Mouse (Mus musculus): Measurements from ENCODE around the gene Fam217a. TPM values are rescaled to one million over a fixed set of nuclear protein-coding genes. Genes with fewer than 3 reads are reported as not detected.
"Not testable (repeated sequence)": the region's sequence is repeated elsewhere in the genome, so short reads cannot be mapped to it uniquely, and the experiment has no call there.

The Fam217a gene
- polyA plus RNA-seq, 1 experiment: 0.85 TPM

- TF ChIP-seq POLR2A (IDR thresholded peaks at IDR 0.05; ENCODE audit: borderline replicate concordance, extremely low read depth, insufficient read depth, insufficient read length, poor library complexity, severe bottlenecking) (no peak), CTCF (IDR thresholded peaks at IDR 0.05; ENCODE audit: borderline replicate concordance, extremely low read depth, insufficient read depth, insufficient read length) (no peak)
- no peak for DNase-seq (ENCODE audit: low read depth)
Observed at GRCm38 (mm10) chr13:34942370-34942769, 18.3 kb upstream of the Fam217a start.

DNA sequence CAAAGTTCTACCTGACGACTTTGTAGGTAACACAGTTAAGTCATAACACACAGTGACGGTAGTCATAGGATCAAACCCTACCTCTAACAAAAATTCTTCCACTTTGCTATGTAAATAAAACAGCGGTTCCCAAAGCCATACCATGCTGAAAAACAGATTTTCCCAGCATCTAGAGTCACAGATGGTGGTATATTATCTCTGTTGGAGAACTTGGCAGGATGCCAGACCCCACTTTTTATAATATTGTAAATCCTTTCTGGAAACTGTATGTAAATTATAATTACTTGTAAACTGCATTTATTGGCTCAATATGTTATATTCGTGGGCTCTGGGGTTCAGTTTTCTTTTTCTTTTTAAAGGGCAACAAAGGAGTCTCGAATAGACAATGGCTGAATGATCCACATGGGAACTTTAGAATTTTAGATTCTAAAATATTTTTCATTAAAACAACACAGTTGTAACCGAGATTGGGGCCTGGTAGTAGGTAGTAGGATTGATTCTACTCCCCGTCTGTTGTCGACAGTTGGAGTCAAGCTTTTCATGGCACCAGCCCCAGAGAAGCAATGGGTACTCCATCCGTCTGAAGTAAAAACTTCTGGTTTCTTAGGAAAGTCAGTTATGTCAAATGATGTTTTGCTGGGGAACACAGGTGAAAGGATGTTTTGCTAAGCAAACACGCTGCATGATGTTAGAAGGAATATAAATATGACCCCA, 11.0 kb upstream of the Fam217a start:
- TF ChIP-seq POLR2A (IDR thresholded peaks at IDR 0.05; ENCODE audit: borderline replicate concordance, extremely low read depth, insufficient read depth, insufficient read length, poor library complexity, severe bottlenecking): no peak
- no peak for TF ChIP-seq CTCF (IDR thresholded peaks at IDR 0.05; ENCODE audit: borderline replicate concordance, extremely low read depth, insufficient read depth, insufficient read length)

GRCm38 (mm10) chr13:34916520-34917167, 7.5 kb downstream of the Fam217a start:
- DNase-seq (ENCODE audit: low read depth): peak; percentile 20
- TF ChIP-seq CTCF (IDR thresholded peaks at IDR 0.05; ENCODE audit: borderline replicate concordance, extremely low read depth, insufficient read depth, insufficient read length) (no peak), POLR2A (IDR thresholded peaks at IDR 0.05; ENCODE audit: borderline replicate concordance, extremely low read depth, insufficient read depth, insufficient read length, poor library complexity, severe bottlenecking) (no peak)

More for the DNA sequence above, 11.0 kb upstream of the Fam217a start:
- DNase-seq (ENCODE audit: low read depth): peak; percentile 73

GRCm38 (mm10) chr13:34914614-34915013, 9.5 kb downstream of the Fam217a start:
- no peak for DNase-seq (ENCODE audit: low read depth)
- no peak for TF ChIP-seq POLR2A (IDR thresholded peaks at IDR 0.05; ENCODE audit: borderline replicate concordance, extremely low read depth, insufficient read depth, insufficient read length, poor library complexity, severe bottlenecking)
- no peak for TF ChIP-seq CTCF (IDR thresholded peaks at IDR 0.05; ENCODE audit: borderline replicate concordance, extremely low read depth, insufficient read depth, insufficient read length)

GRCm38 (mm10) chr13:34892871-34893270, 31.2 kb downstream of the Fam217a start:
- no peak for TF ChIP-seq POLR2A (IDR thresholded peaks at IDR 0.05; ENCODE audit: borderline replicate concordance, extremely low read depth, insufficient read depth, insufficient read length, poor library complexity, severe bottlenecking)
- no peak for TF ChIP-seq CTCF (IDR thresholded peaks at IDR 0.05; ENCODE audit: borderline replicate concordance, extremely low read depth, insufficient read depth, insufficient read length)
- no peak for DNase-seq (ENCODE audit: low read depth)

DNA sequence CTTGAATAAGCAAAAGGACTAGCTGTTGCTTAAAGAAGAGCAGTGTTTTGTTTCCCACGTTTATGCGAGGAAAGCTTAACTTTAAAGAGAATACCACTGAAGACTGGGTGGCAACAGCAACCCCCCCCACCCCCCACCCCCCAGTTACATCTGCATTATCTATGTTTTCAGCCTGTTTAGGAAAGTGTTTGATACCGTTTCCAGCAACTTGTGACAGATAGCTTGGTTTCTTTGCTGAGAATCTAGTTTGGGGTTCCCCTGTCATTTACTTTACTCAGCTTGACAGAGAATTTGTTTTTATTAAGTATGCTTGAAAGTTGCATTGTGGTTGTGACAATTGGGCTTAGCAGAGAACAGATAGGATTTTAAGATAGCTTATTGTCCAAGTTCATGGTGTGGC, 47.6 kb downstream of the Fam217a start:
- DNase-seq (ENCODE audit: low read depth): no peak
- TF ChIP-seq CTCF (IDR thresholded peaks at IDR 0.05; ENCODE audit: borderline replicate concordance, extremely low read depth, insufficient read depth, insufficient read length): no peak
- TF ChIP-seq POLR2A (IDR thresholded peaks at IDR 0.05; ENCODE audit: borderline replicate concordance, extremely low read depth, insufficient read depth, insufficient read length, poor library complexity, severe bottlenecking): no peak

- TF ChIP-seq CTCF (IDR thresholded peaks at IDR 0.05; ENCODE audit: borderline replicate concordance, extremely low read depth, insufficient read depth, insufficient read length) (peak; percentile 36), POLR2A (IDR thresholded peaks at IDR 0.05; ENCODE audit: borderline replicate concordance, extremely low read depth, insufficient read depth, insufficient read length, poor library complexity, severe bottlenecking) (no peak)
- peak; percentile 72 for DNase-seq (ENCODE audit: low read depth)
Observed at GRCm38 (mm10) chr13:34875741-34876445, 48.2 kb downstream of the Fam217a start.

DNA sequence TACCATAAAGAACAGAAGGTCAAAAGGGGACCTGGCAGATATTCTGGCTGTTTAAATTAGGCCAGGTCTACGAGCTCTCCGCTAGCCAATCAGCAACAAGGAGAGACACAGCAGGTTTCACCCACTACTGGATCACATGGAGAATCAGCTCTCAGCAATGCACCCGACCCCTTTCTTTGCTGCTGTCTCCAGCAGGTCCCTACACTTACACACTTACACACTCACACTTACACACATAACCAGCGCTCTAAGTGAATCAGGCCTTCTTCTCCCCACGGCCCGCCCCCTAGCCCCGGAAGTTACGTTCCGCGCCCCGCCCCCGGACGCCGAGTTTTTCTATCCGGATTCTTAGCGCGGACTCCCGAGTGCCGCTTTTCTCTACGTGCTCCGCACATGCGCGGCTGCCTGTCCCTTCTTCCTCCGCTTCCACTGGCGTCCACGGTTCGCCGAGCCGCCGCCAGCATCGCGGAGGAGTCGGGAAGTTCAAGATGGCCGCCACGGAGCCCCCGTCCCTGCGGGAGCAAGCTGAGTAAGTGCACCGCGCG, 48.9 kb downstream of the Fam217a start, which contains the start of gene Prpf4b:
Gene Prpf4b, plus strand, starts transcription at position 137 of the 545 bp plus-strand sequence.
- TF ChIP-seq POLR2A (IDR thresholded peaks at IDR 0.05; ENCODE audit: borderline replicate concordance, extremely low read depth, insufficient read depth, insufficient read length, poor library complexity, severe bottlenecking) (no peak; the same call in 1 of the 2 replicates), CTCF (IDR thresholded peaks at IDR 0.05; ENCODE audit: borderline replicate concordance, extremely low read depth, insufficient read depth, insufficient read length) (no peak)
- DNase-seq (ENCODE audit: low read depth): peak; percentile 97

GRCm38 (mm10) chr13:34874736-34875135, 49.4 kb downstream of the Fam217a start:
- DNase-seq (ENCODE audit: low read depth): not testable (repeated sequence)

- peak; percentile 99 for DNase-seq (ENCODE audit: low read depth)
- TF ChIP-seq CTCF (IDR thresholded peaks at IDR 0.05; ENCODE audit: borderline replicate concordance, extremely low read depth, insufficient read depth, insufficient read length): no peak
- peak; percentile 70; the same call in 1 of the 2 replicates for TF ChIP-seq POLR2A (IDR thresholded peaks at IDR 0.05; ENCODE audit: borderline replicate concordance, extremely low read depth, insufficient read depth, insufficient read length, poor library complexity, severe bottlenecking)
Observed at GRCm38 (mm10) chr13:34873801-34874681, 50.1 kb downstream of the Fam217a start.

Data from brain, embryonic 14.5 days (tissue).